Mouse (Mus musculus) embryonic facial prominence, embryonic 15.5 days (tissue): Measurements from ENCODE around the gene Pwwp2b. TPM values are rescaled to one million over a fixed set of nuclear protein-coding genes. Genes with fewer than 3 reads are reported as not detected.

ENCODE experiments used
- ATAC-seq: fragments of 200-750 bp; cut with Nextera tagmentation; 2 replicates; pipeline ENCODE4 v1.8.0; 2017; ENCODE audit warnings: low read depth, moderate TSS enrichment; ENCODE audit not compliant: insufficient number of reproducible peaks, low FRiP score, low TSS enrichment
- H3K27ac ChIP-seq: fragments of 300-500 bp; sonication (generic); replicated peaks from 2 replicates; pipeline ENCODE4 v1.5.1; 2015; ENCODE audit warnings: mild to moderate bottlenecking, inconsistent platforms
- H3K27me3 ChIP-seq: fragments of 300-500 bp; sonication (generic); 2 replicates; pipeline ENCODE4 v1.6.1; 2015; ENCODE audit warnings: inconsistent platforms
- H3K36me3 ChIP-seq: fragments of 300-500 bp; sonication (generic); 2 replicates; pipeline ENCODE4 v1.6.1; 2015; ENCODE audit warnings: mild to moderate bottlenecking, inconsistent platforms
- H3K4me1 ChIP-seq: fragments of 300-500 bp; sonication (generic); 2 replicates; pipeline ENCODE4 v1.6.1; 2015; ENCODE audit warnings: inconsistent platforms
- H3K4me2 ChIP-seq: fragments of 300-500 bp; sonication (generic); replicated peaks from 2 replicates; pipeline ENCODE4 v1.6.1; 2015; ENCODE audit warnings: mild to moderate bottlenecking, inconsistent platforms
- H3K4me3 ChIP-seq: fragments of 300-500 bp; sonication (generic); replicated peaks from 2 replicates; pipeline ENCODE4 v1.5.1; 2015; ENCODE audit warnings: mild to moderate bottlenecking, inconsistent platforms
- H3K9ac ChIP-seq: fragments of 300-500 bp; sonication (generic); 2 replicates; pipeline ENCODE4 v1.6.1; 2015; ENCODE audit warnings: inconsistent platforms
- H3K9me3 ChIP-seq: fragments of 300-500 bp; sonication (generic); replicated peaks from 2 replicates; pipeline ENCODE4 v1.6.1; 2016; ENCODE audit warnings: inconsistent platforms
- WGBS: fragments of 180-500 bp; shearing (Covaris S2); methylation state at CpG from one replicate; pipeline ENCODE4 v1.1.7; 2015; 5-methylcytosine and 5-hydroxymethylcytosine counted together
- polyA plus RNA-seq: library from polyadenylated mRNA; unstranded; fragments of >200 nt; fragmentation: Nextera tagmentation; extraction: Ambion mirVana; gene quantifications from 2 replicates; pipeline ENCODE4 v1.2.1, GENCODE M21; 2015

Pwwp2b gene
- polyA plus RNA-seq, 1 experiment from 2014 or later, result 18.9 TPM

DNA sequence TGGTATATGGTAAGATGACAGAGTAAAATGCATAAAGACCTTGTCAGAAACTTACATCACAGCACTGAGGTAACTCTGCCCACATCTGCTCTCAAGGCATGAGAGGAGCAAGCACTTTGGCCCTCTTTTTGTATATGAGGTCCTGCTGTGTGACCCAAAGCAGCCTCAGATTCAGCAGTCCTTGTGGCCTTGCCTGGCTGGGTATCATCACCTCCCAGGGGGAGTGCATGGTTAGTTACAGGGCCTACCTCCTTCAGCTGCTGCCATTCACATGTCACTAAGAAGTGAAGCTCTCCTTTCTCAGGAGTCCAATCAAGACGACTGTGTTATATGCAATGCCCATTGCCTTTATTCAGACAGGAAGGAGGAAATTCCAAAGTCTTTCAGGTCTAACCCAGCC is 32.8 kb upstream of the Pwwp2b start:
- Histone ChIP-seq H3K9me3 (no peaks in the 10 kb centered on the region), H3K9ac (no peak overlapping the region), H3K36me3 (no peaks in the 10 kb centered on the region), H3K27me3 (no peaks in the 10 kb centered on the region), H3K4me2 (no peak overlapping the region), H3K4me3 (no peak overlapping the region), H3K4me1 (peaks cover 8% of the 10 kb centered on the region; the same call in 1 of the 2 replicates), H3K27ac (no peak overlapping the region)
- no peak for ATAC-seq
- WGBS, result 55% methylated on average over 1 of the region's 1 CpGs

DNA sequence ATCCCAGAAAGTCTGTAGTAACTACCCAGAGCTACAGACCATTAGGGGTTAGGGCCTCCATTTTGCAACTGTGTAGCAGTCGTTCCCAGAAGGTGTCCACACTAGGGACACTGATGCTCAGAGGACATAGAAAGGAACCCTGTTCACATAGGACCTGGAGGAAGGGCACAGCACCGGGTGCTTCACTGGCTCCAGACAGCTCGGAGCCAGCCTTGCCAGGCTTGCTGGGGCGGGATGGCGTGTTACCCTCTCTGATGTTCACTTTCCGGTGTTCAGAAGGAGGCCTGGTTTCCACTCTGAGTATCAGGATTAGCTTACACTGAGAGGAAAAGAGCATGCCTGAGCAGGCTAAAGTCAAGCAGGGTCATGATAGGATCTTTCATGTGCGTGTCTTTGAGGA is 32.3 kb upstream of the Pwwp2b start:
- Histone ChIP-seq H3K4me1 (peaks cover 8% of the 10 kb centered on the region; the same call in 1 of the 2 replicates), H3K27ac (no peak overlapping the region), H3K9ac (no peak overlapping the region), H3K36me3 (no peaks in the 10 kb centered on the region), H3K9me3 (no peaks in the 10 kb centered on the region), H3K4me3 (no peak overlapping the region), H3K4me2 (no peak overlapping the region), H3K27me3 (no peaks in the 10 kb centered on the region)
- no peak for ATAC-seq
- WGBS, result 74% methylated on average over 7 of the region's 7 CpGs

DNA sequence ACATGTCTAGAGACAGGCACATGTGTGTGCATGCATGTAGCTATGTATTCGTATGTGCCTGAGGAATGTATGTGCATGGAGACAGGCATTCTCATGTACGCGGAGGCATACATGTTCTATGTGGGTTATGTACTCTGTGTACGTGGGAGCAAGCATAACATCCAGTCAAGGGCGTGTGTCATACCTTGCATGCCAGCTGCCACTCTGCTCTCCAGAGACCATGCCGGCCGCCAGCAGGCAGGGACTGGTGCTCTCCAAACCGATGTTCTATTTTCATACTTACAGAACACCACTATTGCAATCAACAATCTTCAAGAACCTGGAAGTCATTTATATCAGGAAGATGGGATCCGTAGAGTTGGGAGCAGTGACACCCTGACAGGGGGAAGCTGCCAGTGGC is 31.8 kb upstream of the Pwwp2b start:
- peaks cover 8% of the 10 kb centered on the region; the same call in 1 of the 2 replicates for H3K4me1 ChIP-seq
- H3K4me3 ChIP-seq, result no peak overlapping the region
- no peak overlapping the region for H3K27ac ChIP-seq
- no peak overlapping the region for H3K9ac ChIP-seq
- H3K27me3 ChIP-seq, result no peaks in the 10 kb centered on the region
- no peak overlapping the region for H3K4me2 ChIP-seq
- no peaks in the 10 kb centered on the region for H3K9me3 ChIP-seq
- no peak for ATAC-seq
- no peaks in the 10 kb centered on the region for H3K36me3 ChIP-seq
- 79% methylated on average over 9 of the region's 9 CpGs for WGBS

DNA sequence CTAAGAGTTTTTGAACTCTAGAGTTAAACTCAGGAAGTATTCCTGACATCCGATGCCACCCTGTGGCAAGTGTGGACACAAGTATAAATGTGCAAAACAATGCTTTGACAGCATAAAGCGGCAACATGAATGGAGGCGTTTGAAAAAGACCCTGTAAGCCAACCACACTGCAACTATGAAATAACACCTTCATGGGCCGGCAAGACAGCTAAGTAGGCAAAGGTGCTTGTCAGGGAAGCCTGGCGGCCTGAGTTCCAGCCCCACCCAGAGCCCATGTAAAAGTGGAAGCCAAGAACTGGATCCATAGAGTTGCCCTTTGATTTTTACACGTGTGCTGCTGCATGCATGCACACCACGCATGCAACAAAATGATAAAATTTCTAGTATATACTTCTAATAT is 31.2 kb upstream of the Pwwp2b start:
- 76% methylated on average over 7 of the region's 7 CpGs for WGBS
- ATAC-seq, result no peak
- H3K4me1 ChIP-seq, result peaks cover 8% of the 10 kb centered on the region; the same call in 1 of the 2 replicates
- no peaks in the 10 kb centered on the region for H3K36me3 ChIP-seq
- H3K27ac ChIP-seq, result no peak overlapping the region
- no peak overlapping the region for H3K4me3 ChIP-seq
- no peaks in the 10 kb centered on the region for H3K27me3 ChIP-seq
- no peak overlapping the region for H3K9ac ChIP-seq
- H3K9me3 ChIP-seq, result no peaks in the 10 kb centered on the region
- no peak overlapping the region for H3K4me2 ChIP-seq

DNA sequence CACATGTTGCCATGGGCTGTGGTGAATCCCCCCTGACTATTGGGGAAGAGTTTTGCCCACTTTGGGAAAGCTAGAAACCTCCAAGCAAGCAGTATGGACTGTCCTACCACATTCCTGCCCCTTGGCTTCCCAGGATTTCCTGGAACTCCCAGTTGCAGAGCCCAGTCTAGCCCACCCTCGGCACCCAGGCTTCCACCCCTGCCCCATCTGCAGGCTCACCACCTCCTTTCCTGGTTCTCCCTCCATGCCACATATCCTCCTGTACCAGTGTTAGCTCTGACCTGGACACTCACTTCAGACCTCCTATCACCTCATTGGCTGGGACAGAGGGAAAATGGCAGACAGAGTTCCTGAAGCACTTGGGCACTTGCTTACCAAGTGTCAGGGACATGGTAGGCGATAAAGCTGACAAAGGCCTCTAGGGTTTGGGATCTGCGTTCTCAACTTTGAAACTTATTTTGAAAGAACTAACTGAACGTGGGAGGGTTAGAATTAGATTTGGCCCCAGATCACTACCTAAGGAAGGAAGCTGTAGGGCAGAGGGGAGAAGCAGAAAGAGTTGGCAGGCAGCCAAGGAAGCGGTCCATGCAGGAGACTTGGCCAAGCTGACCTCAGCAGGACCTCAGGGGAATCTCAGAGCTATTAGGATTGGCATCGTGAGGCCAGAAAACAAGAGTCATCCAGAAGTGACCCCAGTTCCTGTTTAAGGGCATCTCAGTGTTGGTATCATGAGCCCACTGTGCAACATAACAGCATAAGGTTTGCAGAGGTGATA is 29.5 kb upstream of the Pwwp2b start:
- no peaks in the 10 kb centered on the region for H3K36me3 ChIP-seq
- H3K4me3 ChIP-seq, result no peak overlapping the region
- no peaks in the 10 kb centered on the region for H3K9me3 ChIP-seq
- no peaks in the 10 kb centered on the region for H3K27me3 ChIP-seq
- 58% methylated on average over 6 of the region's 6 CpGs for WGBS
- H3K4me2 ChIP-seq, result no peak overlapping the region
- no peaks in the 10 kb centered on the region for H3K4me1 ChIP-seq
- ATAC-seq, result no peak; the same call in 1 of the 2 replicates
- H3K9ac ChIP-seq, result no peak overlapping the region
- no peak overlapping the region for H3K27ac ChIP-seq

DNA sequence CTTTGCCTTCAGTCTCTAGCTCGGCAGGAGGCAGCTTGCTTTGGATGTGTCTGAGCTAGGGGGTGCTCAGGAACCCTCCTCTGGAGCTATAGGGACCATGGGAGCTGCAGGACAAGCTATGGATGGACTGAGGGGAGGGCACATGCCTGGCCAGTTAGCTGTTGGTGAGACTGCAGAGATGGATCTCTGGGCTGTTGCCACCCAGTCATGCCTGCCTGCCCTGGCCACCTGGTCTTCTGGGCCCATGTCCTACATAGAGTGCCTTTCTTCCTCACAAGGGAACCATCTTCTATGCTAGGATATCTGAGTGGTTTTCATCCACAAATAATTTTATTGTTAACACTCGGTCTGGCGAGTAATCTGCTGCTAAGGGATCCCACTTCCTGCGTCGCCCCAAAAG is 28.8 kb upstream of the Pwwp2b start:
- no peak for ATAC-seq

DNA sequence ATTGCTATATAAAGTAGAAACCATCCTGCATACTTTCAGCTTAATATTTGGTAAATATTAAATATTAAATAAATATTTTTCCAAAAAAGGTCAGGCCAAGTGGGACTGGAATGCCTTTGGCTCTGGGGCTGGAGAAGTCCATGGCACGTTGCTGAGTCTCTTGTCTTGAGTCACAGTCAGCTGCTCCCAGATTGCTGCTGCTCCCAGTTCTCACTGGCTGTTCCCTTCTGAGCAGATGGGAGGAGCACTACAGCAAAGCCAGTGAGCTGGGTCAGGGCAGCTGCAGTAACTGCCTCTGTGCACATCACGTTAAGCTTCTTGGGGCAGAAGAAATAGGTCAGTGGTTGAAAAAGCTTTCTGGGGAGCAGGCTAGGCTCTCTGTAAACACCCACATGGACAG is 28.0 kb upstream of the Pwwp2b start:
- H3K27ac ChIP-seq, result no peak overlapping the region
- no peak overlapping the region for H3K4me2 ChIP-seq
- ATAC-seq, result no peak
- H3K9me3 ChIP-seq, result no peaks in the 10 kb centered on the region
- no peaks in the 10 kb centered on the region for H3K36me3 ChIP-seq
- peaks cover under 1% of the 10 kb centered on the region; the same call in 1 of the 2 replicates for H3K4me1 ChIP-seq
- WGBS, result 32% methylated on average over 2 of the region's 2 CpGs
- no peaks in the 10 kb centered on the region for H3K27me3 ChIP-seq
- no peak overlapping the region for H3K4me3 ChIP-seq
- H3K9ac ChIP-seq, result no peak overlapping the region

More for the DNA sequence above, 28.8 kb upstream of the Pwwp2b start:
- no peak overlapping the region for H3K4me2 ChIP-seq
- no peaks in the 10 kb centered on the region for H3K27me3 ChIP-seq
- no peak overlapping the region for H3K4me3 ChIP-seq
- H3K9me3 ChIP-seq, result no peaks in the 10 kb centered on the region
- H3K9ac ChIP-seq, result no peak overlapping the region
- no peaks in the 10 kb centered on the region for H3K36me3 ChIP-seq
- WGBS, result 68% methylated on average over 5 of the region's 5 CpGs
- H3K4me1 ChIP-seq, result no peaks in the 10 kb centered on the region
- no peak overlapping the region for H3K27ac ChIP-seq

DNA sequence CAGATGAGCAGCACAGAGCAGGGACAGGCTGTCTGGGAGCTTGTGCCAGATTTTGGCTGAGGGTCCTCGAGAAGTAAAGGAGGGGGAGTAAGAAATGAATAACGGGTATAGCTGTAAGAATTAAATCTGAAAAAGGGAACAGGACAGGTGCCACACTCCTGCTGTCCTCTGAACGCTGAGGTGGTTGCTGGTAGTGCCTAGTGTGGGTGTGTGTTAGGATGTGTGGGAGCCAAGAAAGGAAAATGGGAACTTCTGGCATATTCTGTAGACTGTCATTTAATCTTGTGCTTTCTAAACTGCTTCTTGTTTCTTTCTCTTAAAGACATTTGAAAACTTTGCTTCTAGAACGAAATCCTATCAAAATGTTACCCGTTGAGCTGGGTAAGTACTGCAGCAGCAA is 27.2 kb upstream of the Pwwp2b start:
- Histone ChIP-seq H3K36me3 (no peaks in the 10 kb centered on the region), H3K9me3 (no peaks in the 10 kb centered on the region), H3K9ac (no peak overlapping the region), H3K4me3 (no peak overlapping the region), H3K27me3 (no peaks in the 10 kb centered on the region), H3K27ac (no peak overlapping the region), H3K4me1 (peaks cover 4% of the 10 kb centered on the region), H3K4me2 (no peak overlapping the region)
- 80% methylated on average over 5 of the region's 5 CpGs for WGBS
- no peak for ATAC-seq

DNA sequence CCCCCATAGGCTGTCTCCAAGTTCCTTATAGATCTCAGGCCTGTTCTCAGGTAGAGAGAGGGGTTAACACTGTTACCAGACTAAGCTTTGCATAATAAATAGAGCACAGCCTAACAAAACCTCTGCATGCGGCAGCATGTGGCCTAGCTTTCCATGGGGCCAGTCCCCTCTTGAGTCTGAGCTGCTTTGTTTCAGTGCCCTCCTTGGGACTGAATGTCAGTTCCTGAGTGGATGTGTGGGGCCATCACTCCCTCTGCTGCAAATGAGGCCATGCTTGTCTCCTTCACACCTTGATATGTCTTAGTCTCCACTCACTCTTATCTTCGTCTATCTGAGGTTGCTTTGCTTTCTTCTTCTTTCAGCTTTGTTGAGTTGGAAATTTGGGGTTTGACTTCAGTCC is 26.4 kb upstream of the Pwwp2b start:
- no peaks in the 10 kb centered on the region for H3K27me3 ChIP-seq
- no peaks in the 10 kb centered on the region for H3K9me3 ChIP-seq
- no peak overlapping the region for H3K9ac ChIP-seq
- no peaks in the 10 kb centered on the region for H3K36me3 ChIP-seq
- no peak for ATAC-seq
- no peak overlapping the region for H3K4me2 ChIP-seq
- H3K4me1 ChIP-seq, result peaks cover 4% of the 10 kb centered on the region
- no peak overlapping the region for H3K4me3 ChIP-seq
- WGBS, result 74% methylated on average over 2 of the region's 2 CpGs
- no peak overlapping the region for H3K27ac ChIP-seq

DNA sequence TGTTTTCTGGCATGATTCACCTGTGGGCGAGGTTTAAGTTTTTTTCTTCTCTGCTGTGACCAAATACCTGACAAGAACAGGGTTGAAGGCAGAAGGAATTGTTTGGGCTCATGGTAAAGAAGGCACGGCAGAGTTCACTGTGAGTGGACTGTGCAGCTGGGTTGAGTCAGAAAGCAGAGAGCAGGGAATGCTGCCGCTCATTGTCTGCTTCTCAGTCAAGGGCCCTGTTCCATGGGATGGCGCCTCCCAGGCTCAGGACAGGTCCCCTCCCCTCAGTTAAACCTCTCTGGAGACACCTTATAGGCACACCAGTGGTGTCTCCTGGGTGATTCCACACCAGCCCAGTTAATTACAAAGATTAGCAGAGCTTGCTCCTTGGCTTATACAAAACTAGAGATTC is 25.9 kb upstream of the Pwwp2b start:
- no peak overlapping the region for H3K9ac ChIP-seq
- H3K9me3 ChIP-seq, result no peaks in the 10 kb centered on the region
- H3K4me1 ChIP-seq, result peaks cover 4% of the 10 kb centered on the region
- 85% methylated on average over 4 of the region's 4 CpGs for WGBS
- H3K27me3 ChIP-seq, result no peaks in the 10 kb centered on the region
- H3K4me3 ChIP-seq, result no peak overlapping the region
- H3K36me3 ChIP-seq, result no peaks in the 10 kb centered on the region
- ATAC-seq, result no peak
- H3K27ac ChIP-seq, result no peak overlapping the region
- H3K4me2 ChIP-seq, result no peak overlapping the region

DNA sequence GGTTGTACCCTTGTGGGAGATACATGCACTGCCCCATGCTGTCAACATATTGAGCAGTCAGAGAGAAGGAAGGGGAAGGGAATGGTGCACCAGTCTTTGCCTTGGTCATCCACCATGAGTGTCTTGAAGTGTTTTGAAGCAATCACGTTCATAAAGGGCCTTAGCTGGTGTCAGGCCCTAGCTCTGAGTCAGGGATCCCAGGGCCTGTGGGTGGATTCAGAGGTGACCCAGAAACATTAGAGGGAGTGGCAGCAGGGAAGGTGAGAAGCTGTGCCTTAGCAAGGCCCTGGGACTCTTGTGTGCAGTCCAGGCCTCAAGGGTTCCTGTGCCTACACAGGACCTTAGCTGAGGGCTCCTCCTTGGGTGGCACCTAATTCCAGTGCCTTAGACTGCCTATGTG is 24.2 kb upstream of the Pwwp2b start:
- Histone ChIP-seq H3K9ac (no peak overlapping the region), H3K4me2 (no peak overlapping the region), H3K27me3 (no peaks in the 10 kb centered on the region), H3K9me3 (no peaks in the 10 kb centered on the region), H3K4me1 (peaks cover 4% of the 10 kb centered on the region), H3K4me3 (no peak overlapping the region), H3K36me3 (no peaks in the 10 kb centered on the region), H3K27ac (no peak overlapping the region)
- ATAC-seq, result no peak
- 75% methylated on average over 1 of the region's 1 CpGs for WGBS

DNA sequence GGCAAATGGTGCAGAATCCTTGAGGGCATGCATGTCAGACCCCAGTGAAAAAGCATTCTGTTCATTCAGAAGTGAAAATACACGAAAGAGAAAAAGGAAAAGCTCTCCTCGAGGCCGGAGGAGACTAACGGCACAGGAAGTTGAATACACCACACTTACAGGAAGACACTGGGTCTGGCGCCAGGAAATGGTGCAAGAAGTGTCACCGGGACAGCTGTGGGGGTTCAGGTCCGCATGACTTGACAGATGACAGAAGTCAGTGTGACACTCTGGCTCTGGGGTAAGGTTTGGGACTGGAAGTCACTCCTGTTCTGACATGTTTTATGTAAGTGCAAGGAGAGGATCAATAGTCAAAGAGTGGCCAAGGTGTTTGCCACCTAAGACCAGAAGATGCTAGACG is 23.6 kb upstream of the Pwwp2b start:
- no peak overlapping the region for H3K27ac ChIP-seq
- H3K4me1 ChIP-seq, result peaks cover 4% of the 10 kb centered on the region
- no peak for ATAC-seq
- H3K4me2 ChIP-seq, result no peak overlapping the region
- no peak overlapping the region for H3K4me3 ChIP-seq
- H3K9ac ChIP-seq, result no peak overlapping the region
- 54% methylated on average over 8 of the region's 8 CpGs for whole genome bisulfite sequencing
- H3K27me3 ChIP-seq, result no peaks in the 10 kb centered on the region
- no peaks in the 10 kb centered on the region for H3K9me3 ChIP-seq
- H3K36me3 ChIP-seq, result no peaks in the 10 kb centered on the region
